Mouse (Mus musculus): ENCODE measurements around the gene Tmem40. TPM values are rescaled to one million over a fixed set of nuclear protein-coding genes. Genes with fewer than 3 reads are reported as not detected.

Tmem40 gene
- polyA plus RNA-seq, 1 experiment from 2014 or later = 2.2 TPM

Small RNAs within 50 kb of the gene (microRNA-seq; reads per million reads assigned to microRNA genes)
- gene Mir7660 = not detected

Other genes starting within 250 kb of the Tmem40 start
- 31.3 and 32.9 TPM in 2 replicates for gene Tsen2, start 217.7 kb downstream of the Tmem40 start, polyA plus RNA-seq (2015; fragmentation: Nextera tagmentation; extraction: Ambion mirVana)
- gene Mkrn2os, start 169.8 kb downstream of the Tmem40 start, polyA plus RNA-seq (2015; fragmentation: Nextera tagmentation; extraction: Ambion mirVana) = 3.5 and 4.2 TPM in 2 replicates
- 27.6 and 28.2 TPM in 2 replicates for gene Mkrn2, start 160.5 kb downstream of the Tmem40 start, polyA plus RNA-seq (2015; fragmentation: Nextera tagmentation; extraction: Ambion mirVana)
- gene Raf1, start 85.8 kb downstream of the Tmem40 start, polyA plus RNA-seq (2015; fragmentation: Nextera tagmentation; extraction: Ambion mirVana) = 87.0 and 94.9 TPM in 2 replicates
- 35.2 and 37.4 TPM in 2 replicates for gene Cand2, start 12.1 kb upstream of the Tmem40 start, polyA plus RNA-seq (2015; fragmentation: Nextera tagmentation; extraction: Ambion mirVana)
- 2,232 and 2,490 TPM in 2 replicates for gene Rpl32, start 46.3 kb upstream of the Tmem40 start, polyA plus RNA-seq (2015; fragmentation: Nextera tagmentation; extraction: Ambion mirVana)
- 1.8 TPM in 2 replicates for gene Efcab12, start 76.0 kb upstream of the Tmem40 start, polyA plus RNA-seq (2015; fragmentation: Nextera tagmentation; extraction: Ambion mirVana)
- 21.3 and 21.7 TPM in 2 replicates for gene Mbd4, start 91.0 kb upstream of the Tmem40 start, polyA plus RNA-seq (2015; fragmentation: Nextera tagmentation; extraction: Ambion mirVana)
- 32.0 and 36.9 TPM in 2 replicates for gene Ift122, start 91.1 kb upstream of the Tmem40 start, polyA plus RNA-seq (2015; fragmentation: Nextera tagmentation; extraction: Ambion mirVana)
- 0.10 and 0.14 TPM in 2 replicates for gene Rho, start 169.3 kb upstream of the Tmem40 start, polyA plus RNA-seq (2015; fragmentation: Nextera tagmentation; extraction: Ambion mirVana)
- not detected in 2 replicates for gene H1foo, start 182.5 kb upstream of the Tmem40 start, polyA plus RNA-seq (2015; fragmentation: Nextera tagmentation; extraction: Ambion mirVana)
- 47.3 and 52.7 TPM in 2 replicates for gene Plxnd1, start 232.6 kb upstream of the Tmem40 start, polyA plus RNA-seq (2015; fragmentation: Nextera tagmentation; extraction: Ambion mirVana)

Measured in kidney, embryonic 15.5 days (tissue).